Mouse (Mus musculus): Measurements from ENCODE around the gene Gm14444. TPM values are rescaled to one million over a fixed set of nuclear protein-coding genes. Genes with fewer than 3 reads are reported as not detected.
"Not testable (repeated sequence)": the region's sequence is repeated elsewhere in the genome, so short reads cannot be mapped to it uniquely, and the experiment has no call there.

Gm14444 gene
- not detected in 2 replicates for polyA plus RNA-seq (2014; fragmentation: Nextera tagmentation; extraction: Ambion mirVana)

DNA sequence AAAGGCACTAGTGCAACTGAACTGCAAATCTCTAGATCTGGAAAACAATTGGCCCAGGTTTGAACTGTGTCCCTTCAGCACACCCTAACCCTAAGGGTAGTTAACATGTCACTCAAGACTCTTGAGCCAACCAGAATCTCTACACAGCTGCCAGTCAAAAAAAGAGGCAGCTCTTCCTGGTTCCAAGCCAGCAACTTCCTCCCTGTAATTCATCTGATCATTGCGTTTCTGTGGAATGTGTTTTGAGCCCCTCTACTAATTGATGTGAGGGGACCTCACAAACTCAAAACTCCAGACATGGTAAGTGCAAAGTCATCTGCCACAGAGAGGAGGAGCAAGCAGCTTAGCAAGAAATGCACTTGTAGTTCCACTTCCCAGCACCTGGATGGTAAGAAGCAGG is at the start of gene Gm14444:
Gene Gm14444 (plus strand): TSS at position 220 of the 400 bp plus-strand sequence.
- not testable (repeated sequence) for DNase-seq (ENCODE audit: low spot score); H3K9ac ChIP-seq (ENCODE audit: low read length); H3K27me3 ChIP-seq (ENCODE audit: control insufficient read depth, insufficient read depth, low read length); H3K4me3 ChIP-seq (ENCODE audit: low read depth, low read length); H3K4me1 ChIP-seq (replicated peaks; ENCODE audit: control insufficient read depth, insufficient read depth, low read length); H3K4me2 ChIP-seq (ENCODE audit: low read depth, low read length, severe bottlenecking); H3K9me3 ChIP-seq (ENCODE audit: control insufficient read depth, low read length); H3K27ac ChIP-seq (ENCODE audit: low read depth, low read length); ATAC-seq (replicated peaks; ENCODE audit: low FRiP score); H3K36me3 ChIP-seq (ENCODE audit: control insufficient read depth, insufficient read depth, low read length)
- 76% methylated on average over 1 of the region's 1 CpGs for WGBS

DNA sequence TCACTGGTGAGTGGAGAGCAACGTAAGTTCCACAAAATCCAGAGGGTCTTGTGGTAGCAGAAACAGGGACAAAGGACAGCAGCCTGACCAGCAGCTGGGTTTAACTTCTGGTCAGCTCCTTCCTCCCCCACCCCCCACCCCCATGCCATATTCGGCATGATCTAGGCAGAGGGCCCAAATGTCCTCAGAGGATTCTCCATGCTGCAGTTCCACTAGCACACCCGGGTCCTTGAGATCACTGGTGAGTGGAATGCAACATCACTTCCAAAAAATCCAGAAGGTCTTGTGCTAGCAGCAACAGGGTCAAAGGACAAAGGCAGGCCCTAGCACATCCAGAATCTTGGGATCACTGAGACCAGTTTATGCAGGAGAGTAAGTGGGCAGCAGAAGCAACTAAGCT is 44.6 kb upstream of the Gm14444 start:
- H3K27ac ChIP-seq (ENCODE audit: low read depth, low read length); H3K27me3 ChIP-seq (ENCODE audit: control insufficient read depth, insufficient read depth, low read length); DNase-seq (ENCODE audit: low spot score); H3K4me2 ChIP-seq (ENCODE audit: low read depth, low read length, severe bottlenecking); H3K4me1 ChIP-seq (replicated peaks; ENCODE audit: control insufficient read depth, insufficient read depth, low read length); H3K9me3 ChIP-seq (ENCODE audit: control insufficient read depth, low read length); H3K36me3 ChIP-seq (ENCODE audit: control insufficient read depth, insufficient read depth, low read length); H3K4me3 ChIP-seq (ENCODE audit: low read depth, low read length); H3K9ac ChIP-seq (ENCODE audit: low read length); ATAC-seq (replicated peaks; ENCODE audit: low FRiP score): not testable (repeated sequence)
- WGBS = 85% methylated on average over 3 of the region's 3 CpGs

GRCm38 (mm10) chr2:175044268-175044667 is 34.2 kb downstream of the Gm14444 start:
- not testable (repeated sequence) for H3K27me3 ChIP-seq (ENCODE audit: control insufficient read depth, insufficient read depth, low read length); H3K4me1 ChIP-seq (replicated peaks; ENCODE audit: control insufficient read depth, insufficient read depth, low read length); H3K9ac ChIP-seq (ENCODE audit: low read length); H3K9me3 ChIP-seq (ENCODE audit: control insufficient read depth, low read length); H3K4me2 ChIP-seq (ENCODE audit: low read depth, low read length, severe bottlenecking); DNase-seq (ENCODE audit: low spot score); H3K4me3 ChIP-seq (ENCODE audit: low read depth, low read length); H3K27ac ChIP-seq (ENCODE audit: low read depth, low read length); H3K36me3 ChIP-seq (ENCODE audit: control insufficient read depth, insufficient read depth, low read length); ATAC-seq (replicated peaks; ENCODE audit: low FRiP score)
- 94% methylated on average over 21 of the region's 27 CpGs for WGBS

DNA sequence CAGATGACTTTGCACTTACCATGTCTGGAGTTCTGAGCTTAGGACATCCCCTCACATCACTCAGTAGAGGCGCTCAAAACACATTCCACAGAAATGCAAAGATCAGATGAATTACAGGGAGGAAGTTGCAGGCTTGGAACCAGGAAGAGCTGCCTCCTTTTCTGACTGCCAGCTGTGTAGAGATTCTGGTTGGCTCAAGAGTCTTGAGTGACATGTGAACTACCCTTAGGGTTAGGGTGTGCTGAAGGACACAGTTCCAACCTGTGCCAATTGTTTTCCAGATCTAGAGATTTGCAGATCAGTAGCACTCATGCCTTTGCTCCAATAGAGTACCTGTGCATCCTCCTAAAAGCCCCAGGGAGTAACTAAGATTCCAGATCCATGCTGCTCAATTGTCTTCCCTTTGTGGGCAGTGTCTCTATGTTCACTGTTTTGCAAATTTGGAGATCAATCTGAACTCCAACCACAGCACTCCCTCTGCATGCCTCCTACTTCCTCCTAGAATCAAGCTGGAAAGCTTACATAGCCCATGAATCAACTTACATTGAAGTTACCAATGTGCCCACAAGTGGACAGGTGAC is 57.7 kb downstream of the Gm14444 start, which contains the start of gene Gm14393:
Gene Gm14393 (minus strand): TSS at position 101 of the 581 bp plus-strand sequence.
- not testable (repeated sequence) for H3K4me1 ChIP-seq (replicated peaks; ENCODE audit: control insufficient read depth, insufficient read depth, low read length); H3K4me2 ChIP-seq (ENCODE audit: low read depth, low read length, severe bottlenecking); DNase-seq (ENCODE audit: low spot score); ATAC-seq (replicated peaks; ENCODE audit: low FRiP score); H3K27me3 ChIP-seq (ENCODE audit: control insufficient read depth, insufficient read depth, low read length); H3K9ac ChIP-seq (ENCODE audit: low read length); H3K4me3 ChIP-seq (ENCODE audit: low read depth, low read length); H3K9me3 ChIP-seq (ENCODE audit: control insufficient read depth, low read length); H3K36me3 ChIP-seq (ENCODE audit: control insufficient read depth, insufficient read depth, low read length); H3K27ac ChIP-seq (ENCODE audit: low read depth, low read length)
- WGBS = 81% methylated on average over 1 of the region's 1 CpGs

Other genes starting within 250 kb of the Gm14444 start
- 2.8 and 5.7 TPM in 2 replicates for gene Edn3, start 249.6 kb upstream of the Gm14444 start, polyA plus RNA-seq (2014; fragmentation: Nextera tagmentation; extraction: Ambion mirVana)
- gene Gm14393, start 57.5 kb downstream of the Gm14444 start, polyA plus RNA-seq (2014; fragmentation: Nextera tagmentation; extraction: Ambion mirVana) = 1.0 TPM in 2 replicates
- 7.2 and 9.2 TPM in 2 replicates for gene Gm14399, start 131.8 kb downstream of the Gm14444 start, polyA plus RNA-seq (2014; fragmentation: Nextera tagmentation; extraction: Ambion mirVana)
- gene Gm14443, start 165.6 kb downstream of the Gm14444 start, polyA plus RNA-seq (2014; fragmentation: Nextera tagmentation; extraction: Ambion mirVana) = 0.97 and 1.3 TPM in 2 replicates
- 4.0 and 9.1 TPM in 2 replicates for gene Gm14391, start 196.7 kb downstream of the Gm14444 start, polyA plus RNA-seq (2014; fragmentation: Nextera tagmentation; extraction: Ambion mirVana)